ENCODE assay signal across 11 mouse cellular contexts in genomic region chr9:15365856-15366255, GRCm38 (mm10). TPM values are rescaled to one million over a fixed set of nuclear protein-coding genes. Genes with fewer than 3 reads are reported as not detected.
DNase-seq lines count a peak whose midpoint lies in the region; ATAC-seq and TF ChIP-seq lines count a peak whose summit lies in the region.
"Had no signal": no experiment of that assay in that cellular context is flagged by ENCODE, and none has a peak within 500 bp of the region (broad histone marks: within the 10 kb centered on the region; RNA-seq: fewer than 3 reads in every experiment).

No protein-coding gene starts in this region.

- H3K4me1 ChIP-seq in heart, adult 2 months (ENCODE audit: control insufficient read depth, insufficient read depth, low read length): no peaks in the 10 kb centered on the region
- no peaks in the 10 kb centered on the region for H3K4me1 ChIP-seq in heart, embryonic 12.5 days (replicated peaks)
- no peaks in the 10 kb centered on the region for H3K4me1 ChIP-seq in thymus, adult 2 months (replicated peaks; ENCODE audit: control insufficient read depth, insufficient read depth, low read length)
- H3K4me1 ChIP-seq in intestine, embryonic 15.5 days (replicated peaks): no peaks in the 10 kb centered on the region
- H3K4me1 ChIP-seq: liver, embryonic 15.5 days; stomach, embryonic 15.5 days had no signal

- H3K36me3 ChIP-seq in heart, adult 2 months (ENCODE audit: control insufficient read depth, insufficient read depth, low read length): no peaks in the 10 kb centered on the region
- H3K36me3 ChIP-seq in heart, embryonic 12.5 days: no peaks in the 10 kb centered on the region
- no peaks in the 10 kb centered on the region for H3K36me3 ChIP-seq in thymus, adult 2 months (ENCODE audit: control insufficient read depth, insufficient read depth, low read length)
- no peaks in the 10 kb centered on the region for H3K36me3 ChIP-seq in intestine, embryonic 15.5 days
- H3K36me3 ChIP-seq: liver, embryonic 15.5 days; stomach, embryonic 15.5 days had no signal

- TF ChIP-seq POLR2A in heart, adult 2 months (IDR thresholded peaks at IDR 0.05; ENCODE audit: insufficient read depth, low read depth, low read length): no peak
- no peak for TF ChIP-seq POLR2A in thymus, adult 2 months (IDR thresholded peaks at IDR 0.05; ENCODE audit: control insufficient read depth, extremely low read depth, insufficient read depth, low read length, poor library complexity)

- no peaks in the 10 kb centered on the region for H3K9me3 ChIP-seq in heart, embryonic 12.5 days (replicated peaks)
- H3K9me3 ChIP-seq in intestine, embryonic 15.5 days: no peaks in the 10 kb centered on the region
- H3K9me3 ChIP-seq: liver, embryonic 15.5 days; stomach, embryonic 15.5 days had no signal

- no peak for TF ChIP-seq EP300 in heart, adult 2 months (IDR thresholded peaks at IDR 0.05; ENCODE audit: insufficient read depth, low read depth, low read length)

- no peak for ATAC-seq in heart, embryonic 12.5 days (ENCODE audit: insufficient number of reproducible peaks, low FRiP score)
- ATAC-seq in intestine, embryonic 15.5 days: peak; percentile 39; the same call in 1 of the 2 replicates

- intact Hi-C loops in heart, adult 2 months (cut with DNase I): loop anchor here (1.0 kb wide), 1 partner anchor 318 kb away; no protein-coding TSS in a partner anchor

- no peaks in the 10 kb centered on the region for H3K79me2 ChIP-seq in heart, adult 2 months (replicated peaks; ENCODE audit: control insufficient read depth, insufficient read depth, low read length)

- no peaks in the 10 kb centered on the region for H3K27me3 ChIP-seq in heart, adult 2 months (ENCODE audit: control insufficient read depth, insufficient read depth, low read length)
- no peaks in the 10 kb centered on the region for H3K27me3 ChIP-seq in heart, embryonic 12.5 days (replicated peaks)
- H3K27me3 ChIP-seq in thymus, adult 2 months (ENCODE audit: control insufficient read depth, insufficient read depth, low read length): no peaks in the 10 kb centered on the region
- no peaks in the 10 kb centered on the region for H3K27me3 ChIP-seq in intestine, embryonic 15.5 days (replicated peaks)
- H3K27me3 ChIP-seq: stomach, embryonic 15.5 days had no signal

- no peak overlapping the region for H3K9ac ChIP-seq in heart, adult 2 months (ENCODE audit: low read depth, low read length)
- no peak overlapping the region for H3K9ac ChIP-seq in heart, embryonic 12.5 days
- H3K9ac ChIP-seq in intestine, embryonic 15.5 days: no peak overlapping the region
- H3K9ac ChIP-seq: liver, embryonic 15.5 days; stomach, embryonic 15.5 days had no signal

- DNase-seq in heart, adult 2 months: no peak
- DNase-seq in thymus, postnatal 0 days (ENCODE audit: low spot score): peak; percentile 21
- no peak for DNase-seq in thymus, adult 2 months
- DNase-seq in cerebellum, adult 18-20 months: no peak
- DNase-seq in right cerebral cortex, postnatal 14 days: no peak
- no peak for DNase-seq in spleen, adult 18-20 months
- DNase-seq: gastrocnemius, postnatal 36 days had no signal

- WGBS in heart, adult 2 months: 93% methylated on average over 1 of the region's 1 CpGs
- WGBS in heart, embryonic 12.5 days: 78% methylated on average over 1 of the region's 1 CpGs
- WGBS in thymus, adult 2 months: 88% methylated on average over 1 of the region's 1 CpGs
- WGBS in intestine, embryonic 15.5 days: 96% methylated on average over 1 of the region's 1 CpGs

- peak; percentile 72 for TF ChIP-seq CTCF in heart, adult 2 months (IDR thresholded peaks at IDR 0.05)
- no peak for TF ChIP-seq CTCF in thymus, adult 2 months (IDR thresholded peaks at IDR 0.05; ENCODE audit: borderline replicate concordance, control insufficient read depth, extremely low read depth, insufficient read depth, low read length, poor library complexity)

- no peak overlapping the region for H3K4me3 ChIP-seq in heart, adult 2 months
- H3K4me3 ChIP-seq in heart, embryonic 12.5 days: no peak overlapping the region
- no peak overlapping the region for H3K4me3 ChIP-seq in thymus, adult 2 months (ENCODE audit: control insufficient read depth, insufficient read depth, low read length)
- H3K4me3 ChIP-seq in intestine, embryonic 15.5 days (replicated peaks): no peak overlapping the region
- H3K4me3 ChIP-seq: liver, embryonic 15.5 days; stomach, embryonic 15.5 days had no signal

- H3K4me2 ChIP-seq in heart, embryonic 12.5 days: no peak overlapping the region
- no peak overlapping the region for H3K4me2 ChIP-seq in intestine, embryonic 15.5 days (replicated peaks)
- H3K4me2 ChIP-seq: liver, embryonic 15.5 days; stomach, embryonic 15.5 days had no signal

- H3K27ac ChIP-seq in heart, adult 2 months: no peak overlapping the region
- no peak overlapping the region for H3K27ac ChIP-seq in heart, embryonic 12.5 days (ENCODE audit: poor library complexity, severe bottlenecking)
- H3K27ac ChIP-seq in thymus, adult 2 months (ENCODE audit: control insufficient read depth, insufficient read depth, low read length): no peak overlapping the region
- no peak overlapping the region for H3K27ac ChIP-seq in intestine, embryonic 15.5 days
- H3K27ac ChIP-seq: liver, embryonic 15.5 days; stomach, embryonic 15.5 days had no signal

RNA-seq across cellular contexts. Expression of gene Cep295, which starts 8.3 kb away (rescaled TPM):
- 1 to 10 TPM; 5.8 to 8.5 TPM for total RNA-seq in heart, adult 2 months (2021)
- polyA plus RNA-seq in heart, adult 2 months (2012; rRNA removed): 3.0 and 4.1 TPM in 2 replicates
- polyA plus RNA-seq in heart, embryonic 12.5 days (2016; fragmentation: Nextera tagmentation; extraction: Ambion mirVana): 14.8 and 15.5 TPM in 2 replicates
- 13.9 and 17.1 TPM in 2 replicates for polyA plus RNA-seq in thymus, postnatal 0 days (2015; fragmentation: Nextera tagmentation; extraction: Ambion mirVana)
- 11.7 and 13.1 TPM in 2 replicates for polyA plus RNA-seq in thymus, adult 2 months (2012; rRNA removed)
- polyA plus RNA-seq in intestine, embryonic 15.5 days (2015; fragmentation: Nextera tagmentation; extraction: Ambion mirVana): 11.6 and 11.7 TPM in 2 replicates

RNA-seq across cellular contexts. Expression of gene 4931406C07Rik, which starts 59.6 kb away (rescaled TPM):
- total RNA-seq in heart, adult 2 months (2021): 1 to 10 TPM; 4.9 to 5.7 TPM
- polyA plus RNA-seq in heart, adult 2 months (2012; rRNA removed): 8.1 and 12.3 TPM in 2 replicates
- 6.2 and 6.3 TPM in 2 replicates for polyA plus RNA-seq in heart, embryonic 12.5 days (2016; fragmentation: Nextera tagmentation; extraction: Ambion mirVana)
- 4.3 and 4.8 TPM in 2 replicates for polyA plus RNA-seq in thymus, postnatal 0 days (2015; fragmentation: Nextera tagmentation; extraction: Ambion mirVana)
- 4.8 and 5.4 TPM in 2 replicates for polyA plus RNA-seq in thymus, adult 2 months (2012; rRNA removed)
- polyA plus RNA-seq in intestine, embryonic 15.5 days (2015; fragmentation: Nextera tagmentation; extraction: Ambion mirVana): 8.4 and 9.6 TPM in 2 replicates

RNA-seq across cellular contexts. Expression of gene Taf1d, which starts 59.8 kb away (rescaled TPM):
- 10 to 100 TPM; 26.0 to 28.0 TPM for total RNA-seq in heart, adult 2 months (2021)
- 5.8 and 13.6 TPM in 2 replicates for polyA plus RNA-seq in heart, adult 2 months (2012; rRNA removed)
- polyA plus RNA-seq in heart, embryonic 12.5 days (2016; fragmentation: Nextera tagmentation; extraction: Ambion mirVana): 44.8 and 48.2 TPM in 2 replicates
- polyA plus RNA-seq in thymus, postnatal 0 days (2015; fragmentation: Nextera tagmentation; extraction: Ambion mirVana): 77.6 and 79.2 TPM in 2 replicates
- polyA plus RNA-seq in thymus, adult 2 months (2012; rRNA removed): 45.7 and 48.9 TPM in 2 replicates
- 79.1 and 82.8 TPM in 2 replicates for polyA plus RNA-seq in intestine, embryonic 15.5 days (2015; fragmentation: Nextera tagmentation; extraction: Ambion mirVana)
